Mouse (Mus musculus) liver, postnatal 0 days (tissue): ENCODE data around the gene Xpnpep3. TPM values are rescaled to one million over a fixed set of nuclear protein-coding genes. Genes with fewer than 3 reads are reported as not detected.

Source experiments
- ATAC-seq: fragments of 200-750 bp; cut with Nextera tagmentation; 2 replicates; pipeline ENCODE4 v1.8.0; 2017; ENCODE audit warnings: mild to moderate bottlenecking, moderate library complexity
- DNase-seq: peaks from one replicate; pipeline ENCODE4 v3.0.0-alpha.2; 2016
- H3K27ac ChIP-seq: fragments of 300-500 bp; sonication (generic); 2 replicates; pipeline ENCODE4 v1.5.1; 2014; ENCODE audit warnings: antibody characterized with exemption, moderate library complexity, mild to moderate bottlenecking, low read depth
- H3K27me3 ChIP-seq: fragments of 300-500 bp; sonication (generic); 2 replicates; pipeline ENCODE4 v1.6.1; 2014; ENCODE audit warnings: low read length, control low read depth, mixed read lengths; ENCODE audit not compliant: insufficient read depth
- H3K36me3 ChIP-seq: fragments of 300-500 bp; sonication (generic); replicated peaks from 2 replicates; pipeline ENCODE4 v1.6.1; 2014; ENCODE audit warnings: mild to moderate bottlenecking, control low read depth, low read length, moderate library complexity, mixed read lengths; ENCODE audit not compliant: insufficient read depth
- H3K4me1 ChIP-seq: fragments of 300-500 bp; sonication (generic); 2 replicates; pipeline ENCODE4 v1.6.1; 2014; ENCODE audit warnings: antibody characterized with exemption, mild to moderate bottlenecking, control low read depth; ENCODE audit not compliant: insufficient read depth
- H3K4me2 ChIP-seq: fragments of 300-500 bp; sonication (generic); 2 replicates; pipeline ENCODE4 v1.6.1; 2014; ENCODE audit warnings: low read depth, mild to moderate bottlenecking, low read length, moderate library complexity, mixed read lengths
- H3K4me3 ChIP-seq: fragments of 300-500 bp; sonication (generic); 2 replicates; pipeline ENCODE4 v1.5.1; 2014; ENCODE audit warnings: low read depth, low read length
- H3K9ac ChIP-seq: fragments of 300-500 bp; sonication (generic); replicated peaks from 2 replicates; pipeline ENCODE4 v1.6.1; 2014; ENCODE audit warnings: mild to moderate bottlenecking, moderate library complexity
- H3K9me3 ChIP-seq: fragments of 300-500 bp; sonication (generic); 2 replicates; pipeline ENCODE4 v1.6.1; 2016; ENCODE audit warnings: mild to moderate bottlenecking, control low read depth, low read length, mixed read lengths
- CTCF ChIP-seq: sonication (generic); IDR thresholded peaks from 2 replicates; pipeline ENCODE4 v1.5.1; 2016; ENCODE audit warnings: antibody characterized with exemption, low read depth
- EP300 ChIP-seq: IDR thresholded peaks from 2 replicates; pipeline ENCODE4 v1.6.1; 2016; ENCODE audit warnings: antibody characterized with exemption, low read depth, mild to moderate bottlenecking
- WGBS: fragments of 180-500 bp; shearing (Covaris S2); extraction: QIAGEN DNeasy Blood & Tissue Kit; methylation state at CpG from one replicate; pipeline ENCODE4 v1.1.7; 2014; ENCODE audit not compliant: insufficient replicate concordance; 5-methylcytosine and 5-hydroxymethylcytosine counted together
- polyA plus RNA-seq: library from polyadenylated mRNA; unstranded; fragments of >200 nt; fragmentation: Nextera tagmentation; extraction: Ambion mirVana; gene quantifications from 2 replicates; pipeline ENCODE4 v1.2.1, GENCODE M21; 2015

The Xpnpep3 gene
- polyA plus RNA-seq, 1 experiment from 2014 or later, result 4.3 TPM

GRCm38 (mm10) chr15:81480977-81481379, 81.0 kb downstream of the Xpnpep3 start:
- Histone ChIP-seq H3K9me3 (no peaks in the 10 kb centered on the region), H3K27me3 (no peaks in the 10 kb centered on the region), H3K9ac (peak overlapping the region; percentile 48), H3K4me2 (peak overlapping the region; percentile 76), H3K27ac (no peak overlapping the region), H3K4me3 (peak overlapping the region; percentile 50), H3K36me3 (no peaks in the 10 kb centered on the region), H3K4me1 (peaks cover 5% of the 10 kb centered on the region; the same call in 1 of the 2 replicates)
- peak; percentile 82 for ATAC-seq
- WGBS, result 11% methylated on average over 13 of the region's 13 CpGs
- TF ChIP-seq EP300 (no peak), CTCF (no peak)
- peak; percentile 79 for DNase-seq

- TF ChIP-seq CTCF (no peak), EP300 (no peak)
- H3K27ac ChIP-seq, result no peak overlapping the region
- 67% methylated on average over 2 of the region's 2 CpGs for WGBS
Measured at GRCm38 (mm10) chr15:81482966-81483365, 83.0 kb downstream of the Xpnpep3 start.

GRCm38 (mm10) chr15:81483691-81484090, 83.8 kb downstream of the Xpnpep3 start:
- no peak for DNase-seq
- Histone ChIP-seq H3K4me3 (no peak overlapping the region), H3K9me3 (no peaks in the 10 kb centered on the region), H3K27me3 (no peaks in the 10 kb centered on the region), H3K36me3 (no peaks in the 10 kb centered on the region), H3K4me2 (no peak overlapping the region), H3K4me1 (peaks cover 5% of the 10 kb centered on the region; the same call in 1 of the 2 replicates), H3K27ac (no peak overlapping the region), H3K9ac (no peak overlapping the region)
- no peak for TF ChIP-seq CTCF
- no peak for TF ChIP-seq EP300
- WGBS, result 86% methylated on average over 6 of the region's 6 CpGs
- ATAC-seq, result no peak

More at GRCm38 (mm10) chr15:81482966-81483365, 83.0 kb downstream of the Xpnpep3 start:
- ATAC-seq (no peak), DNase-seq (no peak)
- Histone ChIP-seq H3K4me1 (peaks cover 5% of the 10 kb centered on the region; the same call in 1 of the 2 replicates), H3K9me3 (no peaks in the 10 kb centered on the region), H3K4me2 (no peak overlapping the region), H3K4me3 (no peak overlapping the region), H3K27me3 (no peaks in the 10 kb centered on the region), H3K36me3 (no peaks in the 10 kb centered on the region), H3K9ac (no peak overlapping the region)

- ATAC-seq, result peak; percentile 82
- H3K4me1 ChIP-seq, result peaks cover 5% of the 10 kb centered on the region; the same call in 1 of the 2 replicates
- no peak for TF ChIP-seq CTCF
- no peak for TF ChIP-seq EP300
- H3K4me2 ChIP-seq, result 0 out of 2 replicates have a peak overlapping the region, but pooled peaks have one; percentile 6
- H3K36me3 ChIP-seq, result no peaks in the 10 kb centered on the region
- 54% methylated on average over 4 of the region's 4 CpGs for WGBS
- H3K9me3 ChIP-seq, result no peaks in the 10 kb centered on the region
- H3K27me3 ChIP-seq, result no peaks in the 10 kb centered on the region
- H3K4me3 ChIP-seq, result no peak overlapping the region
- H3K9ac ChIP-seq, result no peak overlapping the region
- peak overlapping the region; percentile 55 for H3K27ac ChIP-seq
- DNase-seq, result peak; percentile 58
Measured at GRCm38 (mm10) chr15:81485483-81485882, 85.5 kb downstream of the Xpnpep3 start.

GRCm38 (mm10) chr15:81503466-81503865, 103.5 kb downstream of the Xpnpep3 start:
- Histone ChIP-seq H3K27me3 (no peaks in the 10 kb centered on the region), H3K4me2 (no peak overlapping the region), H3K36me3 (no peaks in the 10 kb centered on the region), H3K9me3 (no peaks in the 10 kb centered on the region), H3K4me1 (no peaks in the 10 kb centered on the region), H3K27ac (no peak overlapping the region), H3K9ac (no peak overlapping the region), H3K4me3 (no peak overlapping the region)
- 88% methylated on average over 2 of the region's 2 CpGs for WGBS
- no peak for TF ChIP-seq CTCF
- TF ChIP-seq EP300, result no peak
- ATAC-seq (no peak), DNase-seq (no peak)

GRCm38 (mm10) chr15:81503995-81504394, 104.1 kb downstream of the Xpnpep3 start:
- TF ChIP-seq CTCF (no peak), EP300 (no peak)
- WGBS, result 73% methylated on average over 2 of the region's 2 CpGs

More at GRCm38 (mm10) chr15:81503995-81504394, 104.1 kb downstream of the Xpnpep3 start:
- Histone ChIP-seq H3K27me3 (no peaks in the 10 kb centered on the region), H3K9me3 (no peaks in the 10 kb centered on the region), H3K36me3 (no peaks in the 10 kb centered on the region), H3K27ac (no peak overlapping the region), H3K4me2 (no peak overlapping the region), H3K4me3 (no peak overlapping the region), H3K9ac (no peak overlapping the region), H3K4me1 (no peaks in the 10 kb centered on the region)
- DNase-seq (no peak), ATAC-seq (no peak)

Other genes starting within 250 kb of the Xpnpep3 start
- gene Mrtfa, start 209.4 kb upstream of the Xpnpep3 start, polyA plus RNA-seq, result 4.3 and 4.5 TPM in 2 replicates
- gene Mchr1, start 164.6 kb upstream of the Xpnpep3 start, polyA plus RNA-seq, result 0.12 and 0.17 TPM in 2 replicates
- gene Slc25a17, start 39.3 kb upstream of the Xpnpep3 start, polyA plus RNA-seq, result 37.8 and 38.6 TPM in 2 replicates
- 59.8 and 62.6 TPM in 2 replicates for gene St13, start 61 bp upstream of the Xpnpep3 start, polyA plus RNA-seq
- gene Dnajb7, start 8.2 kb downstream of the Xpnpep3 start, polyA plus RNA-seq, result 0.18 and 0.40 TPM in 2 replicates
- 234 and 241 TPM in 2 replicates for gene Rbx1, start 66.2 kb downstream of the Xpnpep3 start, polyA plus RNA-seq
- 4.5 and 5.1 TPM in 2 replicates for gene Ep300, start 185.2 kb downstream of the Xpnpep3 start, polyA plus RNA-seq